ENCODE assay signal across 13 mouse cellular contexts in genomic region chr12:26360946-26361523, GRCm38 (mm10). TPM values are rescaled to one million over a fixed set of nuclear protein-coding genes. Genes with fewer than 3 reads are reported as not detected.
A peak's percentile ranks its signal among the peaks of the same experiment; 100 is the strongest.
DNase-seq lines count a peak whose midpoint lies in the region; ATAC-seq and TF ChIP-seq lines count a peak whose summit lies in the region.
"Had no signal": no experiment of that assay in that cellular context is flagged by ENCODE, and none has a peak within 500 bp of the region (broad histone marks: within the 10 kb centered on the region; RNA-seq: fewer than 3 reads in every experiment).

No protein-coding gene starts in this region.

- TF ChIP-seq POLR2A in liver, adult 2 months (IDR thresholded peaks at IDR 0.05; ENCODE audit: extremely low read depth, insufficient read depth, low read length): no peak

- WGBS in hindbrain, embryonic 12.5 days: 56% methylated on average over 10 of the region's 10 CpGs
- 40% methylated on average over 10 of the region's 10 CpGs for WGBS in hindbrain, embryonic 16.5 days
- WGBS in liver, adult 2 months: 18% methylated on average over 10 of the region's 10 CpGs
- 69% methylated on average over 10 of the region's 10 CpGs for WGBS in liver, embryonic 12.5 days (ENCODE audit: insufficient replicate concordance)
- 57% methylated on average over 10 of the region's 10 CpGs for WGBS in kidney, postnatal 0 days

- H3K4me1 ChIP-seq in hindbrain, embryonic 12.5 days: peaks cover 10% of the 10 kb centered on the region
- peaks cover 12% of the 10 kb centered on the region for H3K4me1 ChIP-seq in hindbrain, embryonic 16.5 days (ENCODE audit: control insufficient read depth, insufficient read depth, low read depth, low read length)
- H3K4me1 ChIP-seq in liver, adult 2 months (ENCODE audit: control insufficient read depth, insufficient read depth, low read length): peaks cover 10% of the 10 kb centered on the region
- no peaks in the 10 kb centered on the region for H3K4me1 ChIP-seq in liver, embryonic 12.5 days
- H3K4me1 ChIP-seq in kidney, postnatal 0 days (replicated peaks; ENCODE audit: insufficient read depth, low read length): peaks cover 4% of the 10 kb centered on the region; the same call in 1 of the 2 replicates

- H3K79me2 ChIP-seq in liver, adult 2 months (ENCODE audit: control insufficient read depth, insufficient read depth, low read length): no peaks in the 10 kb centered on the region

- peak; percentile 92 for DNase-seq in liver, adult 2 months (ENCODE audit: extremely low read depth, low read depth, low spot score)
- DNase-seq in 3T3-L1 (ENCODE audit: low read depth, low spot score): peak; percentile 51
- DNase-seq in kidney, postnatal 0 days (ENCODE audit: low spot score): peak; percentile 59
- no peak for DNase-seq in adrenal gland, postnatal 4 days (ENCODE audit: low spot score in 2 of 2)
- DNase-seq in cerebellum, postnatal 10 days: no peak
- DNase-seq: adrenal gland, postnatal 36 days; thymus, postnatal 25 days had no signal

- TF ChIP-seq CTCF in liver, adult 2 months (IDR thresholded peaks at IDR 0.05; ENCODE audit: low read depth, low read length): no peak
- no peak for TF ChIP-seq CTCF in kidney, postnatal 0 days (IDR thresholded peaks at IDR 0.05; ENCODE audit: low read depth)

- no peak overlapping the region for H3K4me3 ChIP-seq in hindbrain, embryonic 12.5 days
- no peak overlapping the region for H3K4me3 ChIP-seq in hindbrain, embryonic 16.5 days (ENCODE audit: low read length)
- H3K4me3 ChIP-seq in liver, adult 2 months (ENCODE audit: insufficient read depth, low read depth, low read length): no peak overlapping the region
- H3K4me3 ChIP-seq in liver, embryonic 12.5 days: no peak overlapping the region
- no peak overlapping the region for H3K4me3 ChIP-seq in kidney, postnatal 0 days (replicated peaks; ENCODE audit: low read depth, low read length)
- H3K4me3 ChIP-seq: heart, embryonic 12.5 days had no signal

- no peaks in the 10 kb centered on the region for H3K9me3 ChIP-seq in hindbrain, embryonic 12.5 days (replicated peaks)
- H3K9me3 ChIP-seq in hindbrain, embryonic 16.5 days (ENCODE audit: control insufficient read depth, low read length): no peaks in the 10 kb centered on the region
- no peaks in the 10 kb centered on the region for H3K9me3 ChIP-seq in liver, embryonic 12.5 days (replicated peaks)
- no peaks in the 10 kb centered on the region for H3K9me3 ChIP-seq in kidney, postnatal 0 days (replicated peaks; ENCODE audit: low read length)
- H3K9me3 ChIP-seq: heart, embryonic 12.5 days had no signal

- peak overlapping the region; percentile 23; the same call in 1 of the 2 replicates for H3K27ac ChIP-seq in hindbrain, embryonic 12.5 days
- no peak overlapping the region for H3K27ac ChIP-seq in hindbrain, embryonic 16.5 days (ENCODE audit: low read depth, low read length)
- H3K27ac ChIP-seq in liver, adult 2 months (replicated peaks; ENCODE audit: insufficient read depth, low read depth, low read length): no peak overlapping the region
- H3K27ac ChIP-seq in liver, embryonic 12.5 days: no peak overlapping the region
- H3K27ac ChIP-seq in kidney, postnatal 0 days: peak overlapping the region; percentile 9; the same call in 1 of the 2 replicates

- H3K36me3 ChIP-seq in hindbrain, embryonic 12.5 days: no peaks in the 10 kb centered on the region
- 0 out of 2 replicates have a peak, but pooled peaks cover 3% of the 10 kb centered on the region for H3K36me3 ChIP-seq in hindbrain, embryonic 16.5 days (ENCODE audit: control insufficient read depth, insufficient read depth, low read length)
- H3K36me3 ChIP-seq in liver, adult 2 months (ENCODE audit: control insufficient read depth, insufficient read depth, low read length): no peaks in the 10 kb centered on the region
- no peaks in the 10 kb centered on the region for H3K36me3 ChIP-seq in liver, embryonic 12.5 days
- no peaks in the 10 kb centered on the region for H3K36me3 ChIP-seq in kidney, postnatal 0 days (ENCODE audit: insufficient read depth, low read length)
- H3K36me3 ChIP-seq: heart, embryonic 12.5 days had no signal

- no peak overlapping the region for H3K9ac ChIP-seq in hindbrain, embryonic 12.5 days
- no peak overlapping the region for H3K9ac ChIP-seq in hindbrain, embryonic 16.5 days (ENCODE audit: low read depth, low read length)
- no peak overlapping the region for H3K9ac ChIP-seq in liver, adult 2 months (ENCODE audit: low read depth, low read length)
- H3K9ac ChIP-seq in liver, embryonic 12.5 days: no peak overlapping the region
- H3K9ac ChIP-seq in kidney, postnatal 0 days (ENCODE audit: low read depth, low read length): no peak overlapping the region
- H3K9ac ChIP-seq: heart, embryonic 12.5 days had no signal

- no peak overlapping the region for H3K4me2 ChIP-seq in hindbrain, embryonic 12.5 days (replicated peaks)
- H3K4me2 ChIP-seq in hindbrain, embryonic 16.5 days (ENCODE audit: low read length): no peak overlapping the region
- H3K4me2 ChIP-seq in liver, embryonic 12.5 days: no peak overlapping the region
- H3K4me2 ChIP-seq in kidney, postnatal 0 days (ENCODE audit: low read length): no peak overlapping the region
- H3K4me2 ChIP-seq: heart, embryonic 12.5 days had no signal

- ATAC-seq in hindbrain, embryonic 12.5 days (ENCODE audit: low FRiP score): no peak
- ATAC-seq in hindbrain, embryonic 16.5 days: no peak
- no peak for ATAC-seq in liver, embryonic 12.5 days
- peak; percentile 40; the same call in 1 of the 2 replicates for ATAC-seq in kidney, postnatal 0 days (replicated peaks; ENCODE audit: low FRiP score, low read depth)
- ATAC-seq: forebrain, embryonic 16.5 days had no signal

- H3K27me3 ChIP-seq in hindbrain, embryonic 12.5 days: no peaks in the 10 kb centered on the region
- H3K27me3 ChIP-seq in hindbrain, embryonic 16.5 days (replicated peaks; ENCODE audit: control insufficient read depth, insufficient read depth, low read length): no peaks in the 10 kb centered on the region
- H3K27me3 ChIP-seq in liver, adult 2 months (ENCODE audit: control insufficient read depth, insufficient read depth, low read length): no peaks in the 10 kb centered on the region
- H3K27me3 ChIP-seq in liver, embryonic 12.5 days (replicated peaks): no peaks in the 10 kb centered on the region
- H3K27me3 ChIP-seq in kidney, postnatal 0 days (ENCODE audit: insufficient read depth, low read length): no peaks in the 10 kb centered on the region
- H3K27me3 ChIP-seq: heart, embryonic 12.5 days had no signal

RNA-seq across cellular contexts. Expression of gene Rnf144a, which starts 54.0 kb away (rescaled TPM):
- polyA plus RNA-seq in hindbrain, embryonic 12.5 days (2016; fragmentation: Nextera tagmentation; extraction: Ambion mirVana): 40.0 and 43.2 TPM in 2 replicates
- 21.6 and 26.4 TPM in 2 replicates for polyA plus RNA-seq in hindbrain, embryonic 16.5 days (2015; fragmentation: Nextera tagmentation; extraction: Ambion mirVana)
- 2.0 and 3.3 TPM in 2 replicates for total RNA-seq in liver, adult 2 months (2014; rRNA removed)
- polyA plus RNA-seq in liver, adult 2 months (2012; rRNA removed): 2.3 and 2.8 TPM in 2 replicates
- 3.1 and 4.1 TPM in 2 replicates for polyA plus RNA-seq in liver, embryonic 12.5 days (2016; fragmentation: Nextera tagmentation; extraction: Ambion mirVana)
- polyA plus RNA-seq in kidney, postnatal 0 days (2015; fragmentation: Nextera tagmentation; extraction: Ambion mirVana): 19.2 and 21.7 TPM in 2 replicates
- 10 to 100 TPM; 62.6 to 78.4 TPM for total RNA-seq in adrenal gland, postnatal 4 days (2021)
- total RNA-seq: MEL had no signal

Comparison
In these comparisons a context has a peak if more than half of its experiments do, and no peak if none do; other contexts are left out.
1. H3K27ac ChIP-seq: peak in hindbrain, embryonic 12.5 days (single experiment) and kidney, postnatal 0 days (single experiment); none in hindbrain, embryonic 16.5 days (single experiment), liver, adult 2 months (single experiment) and liver, embryonic 12.5 days (single experiment).
2. DNase-seq: peak in liver, adult 2 months (single experiment), 3T3-L1 (single experiment) and kidney, postnatal 0 days (single experiment); none in adrenal gland, postnatal 4 days (0 of 2) and cerebellum, postnatal 10 days (0 of 2).